Mouse (Mus musculus) brain, embryonic 14.5 days (tissue): ENCODE measurements around the gene Bnip1. TPM values are rescaled to one million over a fixed set of nuclear protein-coding genes. Genes with fewer than 3 reads are reported as not detected.

ENCODE experiments used
- DNase-seq: peaks from one replicate; pipeline ENCODE4 v3.0.0-alpha.2; 2011; ENCODE audit warnings: low read depth
- CTCF ChIP-seq: fragments of 200-500 bp; IDR thresholded peaks from 2 replicates; pipeline ENCODE4 v1.5.1; 2012; ENCODE audit warnings: inconsistent platforms, mild to moderate bottlenecking, moderate library complexity, borderline replicate concordance; ENCODE audit not compliant: insufficient read depth, insufficient read length; ENCODE audit errors: extremely low read depth
- POLR2A ChIP-seq: fragments of 200-500 bp; IDR thresholded peaks from 2 replicates; pipeline ENCODE4 v1.6.1; 2012; ENCODE audit warnings: mild to moderate bottlenecking, inconsistent platforms, borderline replicate concordance; ENCODE audit not compliant: poor library complexity, insufficient read depth, insufficient read length, severe bottlenecking; ENCODE audit errors: extremely low read depth
- polyA plus RNA-seq: library from polyadenylated mRNA; depleted of rRNA; stranded (reverse); fragments of >200 nt; gene quantifications from 2 replicates; pipeline ENCODE4 v1.2.3, GENCODE M21; 2012

Bnip1 gene
- polyA plus RNA-seq, 1 experiment = 45.2 TPM

DNA sequence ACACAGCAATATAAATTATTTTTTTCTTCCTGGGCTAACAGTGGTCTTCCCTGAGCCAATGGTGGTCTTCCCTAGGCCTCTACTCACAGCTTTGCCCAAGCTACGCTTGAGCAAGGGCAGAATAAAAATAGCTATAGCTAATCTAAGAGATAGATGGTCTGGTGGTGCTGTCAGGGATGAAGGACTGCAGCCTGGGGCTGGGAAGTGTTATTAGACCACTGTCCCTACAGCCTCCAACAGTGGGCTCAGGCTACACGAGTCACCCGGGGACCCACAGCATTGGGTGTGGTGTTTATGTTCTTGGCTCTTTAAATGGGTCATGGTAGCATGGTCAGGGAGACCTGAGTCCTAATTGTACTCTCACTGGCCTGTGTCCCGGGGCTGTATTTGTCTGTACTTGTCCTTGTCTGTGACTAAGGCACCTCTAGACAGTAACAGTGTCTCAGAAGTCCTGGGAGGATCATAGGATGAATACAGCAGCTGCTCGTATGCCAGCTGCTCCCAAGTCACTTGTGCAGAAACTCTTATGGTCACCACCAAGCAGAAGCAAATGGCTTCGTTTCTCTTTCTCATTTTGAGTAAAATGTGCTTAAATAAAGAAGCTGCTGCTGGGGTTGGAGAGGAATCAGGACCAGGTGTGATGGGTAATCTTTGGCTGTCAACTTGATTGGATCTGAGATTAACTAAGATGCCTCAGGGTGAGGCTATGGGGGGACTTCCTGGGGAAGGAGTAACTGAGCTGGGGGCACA is 16.7 kb downstream of the Bnip1 start:
- no peak for DNase-seq
- TF ChIP-seq POLR2A (no peak), CTCF (no peak)

DNA sequence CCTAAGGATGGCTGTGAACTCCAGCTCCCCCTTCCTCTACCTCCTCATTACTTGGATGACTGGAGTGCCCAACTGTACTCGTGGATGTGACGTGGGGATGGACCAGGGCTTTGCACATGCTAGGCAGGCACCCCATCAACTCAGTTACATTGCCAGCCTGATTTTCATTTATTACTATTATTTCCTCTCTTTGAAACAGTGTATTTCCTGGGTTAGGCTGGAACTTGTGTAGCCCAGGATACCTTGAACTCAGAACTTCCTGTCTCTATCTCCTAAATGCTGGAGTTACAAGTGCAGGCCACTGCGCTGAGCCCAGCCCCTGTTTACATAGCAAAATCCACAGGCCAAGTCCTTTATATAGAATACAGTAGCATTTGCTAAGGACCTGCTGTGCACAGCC is 22.0 kb downstream of the Bnip1 start:
- no peak for DNase-seq
- TF ChIP-seq CTCF = no peak

DNA sequence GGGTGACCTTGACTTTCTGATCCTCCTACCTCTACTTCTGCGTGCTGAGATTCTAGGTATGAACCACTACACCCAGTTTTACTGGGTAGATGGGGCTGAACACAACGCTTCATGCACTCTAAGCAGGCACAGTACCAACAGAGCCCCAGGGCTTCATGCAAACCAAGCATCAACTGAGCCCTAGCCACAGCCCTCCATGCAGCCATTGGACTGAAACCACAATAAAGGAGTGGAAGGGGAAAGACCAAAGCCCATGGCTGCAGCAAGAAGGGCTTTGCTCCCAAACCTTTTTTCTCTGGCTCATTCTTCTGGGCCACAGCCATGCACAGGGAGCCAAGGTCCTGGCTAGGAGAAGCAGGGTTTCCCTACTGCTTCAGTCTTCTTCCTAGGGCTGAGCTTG is 31.7 kb downstream of the Bnip1 start:
- DNase-seq = no peak
- TF ChIP-seq POLR2A = no peak
- TF ChIP-seq CTCF = no peak

DNA sequence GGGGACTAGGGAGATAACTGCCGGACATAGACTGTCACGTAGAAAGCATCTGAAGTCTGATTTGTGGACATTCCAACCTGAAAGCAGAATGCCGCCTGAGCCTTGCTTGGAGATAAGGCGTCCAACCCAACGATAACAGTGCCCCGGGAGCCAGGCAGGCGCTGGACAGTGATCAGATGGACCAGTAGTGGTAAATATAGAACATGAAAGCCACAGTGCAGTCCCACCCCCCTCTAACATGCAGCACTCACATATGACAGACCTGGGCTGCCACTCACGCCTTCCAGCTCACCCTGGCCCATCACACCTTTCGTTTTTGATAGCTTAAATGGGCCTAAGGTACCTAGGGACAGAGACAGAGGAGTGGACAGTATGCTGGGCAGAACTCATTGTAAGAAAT is 32.6 kb downstream of the Bnip1 start:
- TF ChIP-seq POLR2A = no peak
- TF ChIP-seq CTCF = no peak
- DNase-seq = no peak

DNA sequence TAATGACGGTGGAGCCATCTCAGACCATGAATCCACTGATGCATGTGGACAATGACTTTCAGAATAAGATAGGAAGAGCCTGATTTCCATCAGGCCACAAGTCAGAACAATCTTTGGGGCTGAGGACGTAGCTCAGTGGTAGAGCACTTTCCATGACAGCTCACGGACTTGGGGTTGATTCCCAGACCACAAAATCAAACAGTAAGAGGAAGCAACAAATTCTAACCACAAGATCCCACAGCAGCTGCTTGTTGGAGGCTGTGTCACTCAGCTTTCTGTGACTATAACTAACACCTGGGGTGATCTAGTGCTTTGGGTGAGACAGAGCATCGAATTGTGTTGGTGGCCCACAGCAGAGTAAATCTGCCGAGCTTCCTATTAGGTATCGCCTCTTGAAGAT is 35.9 kb downstream of the Bnip1 start:
- DNase-seq = no peak
- TF ChIP-seq POLR2A = no peak
- TF ChIP-seq CTCF = no peak

DNA sequence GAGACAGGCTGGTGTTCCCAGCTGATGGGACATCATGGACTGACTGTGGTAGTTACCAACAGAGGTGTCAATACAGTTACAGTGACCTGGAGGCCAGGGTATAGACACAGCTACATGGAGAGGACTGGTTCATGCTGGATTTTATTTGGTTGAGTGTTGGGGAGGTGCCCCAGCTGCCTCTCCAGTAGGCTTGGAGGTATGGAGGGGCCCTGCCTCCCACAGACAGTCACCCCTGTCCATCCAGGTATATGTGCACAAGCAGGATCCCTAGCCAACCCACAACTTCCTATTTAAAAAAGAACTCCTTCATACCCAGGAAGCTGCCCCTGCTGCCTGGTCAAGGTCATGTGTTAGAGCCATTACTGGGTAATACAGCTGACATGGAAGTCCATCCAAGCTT is 36.9 kb downstream of the Bnip1 start:
- TF ChIP-seq POLR2A (no peak), CTCF (no peak)
- DNase-seq = no peak

DNA sequence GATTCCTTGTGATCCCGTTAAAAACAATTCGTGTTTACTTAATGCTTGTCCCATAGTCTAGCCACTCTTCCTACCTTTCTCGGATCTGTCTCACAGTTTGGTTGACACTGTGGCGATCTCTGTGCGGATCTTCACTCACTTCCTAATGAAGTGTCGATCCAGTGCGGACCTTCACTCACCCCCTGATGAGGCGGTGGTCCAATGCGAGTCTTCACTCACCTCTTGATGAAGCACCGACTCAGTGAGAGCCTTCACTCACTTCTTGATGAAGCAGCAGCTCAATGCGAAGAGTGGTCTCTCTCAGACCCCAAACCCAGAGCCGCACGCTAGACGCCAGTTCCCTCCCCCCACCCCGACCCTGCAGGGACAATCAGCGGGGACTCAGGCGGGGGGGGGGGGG is 45.3 kb downstream of the Bnip1 start:
- DNase-seq = no peak
- TF ChIP-seq CTCF (no peak), POLR2A (no peak)

GRCm38 (mm10) chr17:26833806-26834205 is 52.9 kb downstream of the Bnip1 start:
- no peak for DNase-seq
- no peak for TF ChIP-seq POLR2A

DNA sequence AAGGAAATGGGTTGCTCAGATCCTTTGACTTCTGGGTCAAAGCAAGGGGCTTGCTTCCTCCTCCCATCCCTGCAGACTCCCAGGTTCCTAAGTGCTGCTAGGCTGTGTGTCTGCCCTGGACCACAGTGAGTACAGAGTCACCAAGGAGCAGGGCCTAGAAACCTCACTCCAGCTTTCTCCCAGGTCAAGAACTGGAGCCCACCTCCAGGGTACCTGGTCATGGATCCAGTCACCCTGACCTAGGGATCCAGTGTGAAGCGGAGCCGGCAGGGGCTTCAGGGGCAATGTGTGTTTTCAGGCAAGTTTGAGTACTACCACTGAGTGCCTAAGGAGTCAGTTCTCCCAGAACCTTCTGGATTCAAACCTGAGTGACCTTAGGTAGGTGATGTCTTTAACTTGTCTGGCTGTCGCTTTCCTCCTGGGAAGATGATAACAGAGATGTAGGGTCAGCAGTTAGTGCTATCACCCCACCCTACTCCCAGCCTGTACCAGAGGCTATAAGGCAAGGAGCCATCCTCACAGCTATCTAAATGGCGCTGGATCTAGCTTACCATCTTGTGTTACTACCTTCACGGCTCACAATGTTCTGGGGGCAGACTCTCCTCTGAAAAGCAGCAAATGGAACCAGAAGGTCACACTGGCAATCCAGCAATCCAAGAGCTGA is 53.6 kb downstream of the Bnip1 start:
- TF ChIP-seq POLR2A (no peak), CTCF (no peak)
- DNase-seq = no peak

GRCm38 (mm10) chr17:26834966-26835755 is 54.3 kb downstream of the Bnip1 start:
- DNase-seq = no peak
- TF ChIP-seq POLR2A = no peak
- TF ChIP-seq CTCF = no peak

DNA sequence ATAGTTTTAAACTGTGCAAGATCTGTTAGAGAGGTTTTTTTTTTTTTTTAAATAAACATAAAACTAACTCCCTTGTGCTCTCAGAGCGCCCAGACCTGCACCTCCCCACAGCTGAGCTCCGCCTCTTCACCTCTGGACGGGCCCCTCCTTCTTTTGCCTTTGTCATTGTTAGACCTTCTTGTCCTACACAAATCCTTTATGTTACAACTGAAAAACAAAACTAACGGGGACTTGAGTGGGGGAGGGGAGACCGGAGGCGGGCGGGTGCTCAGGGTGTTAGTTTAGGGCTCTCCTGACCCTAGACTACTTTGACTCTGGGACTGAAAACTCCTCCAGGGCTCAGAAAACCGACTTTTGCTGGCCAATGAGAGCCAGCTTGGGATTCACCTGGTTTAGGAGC is 55.1 kb downstream of the Bnip1 start:
- DNase-seq = no peak
- TF ChIP-seq POLR2A (no peak), CTCF (no peak)

DNA sequence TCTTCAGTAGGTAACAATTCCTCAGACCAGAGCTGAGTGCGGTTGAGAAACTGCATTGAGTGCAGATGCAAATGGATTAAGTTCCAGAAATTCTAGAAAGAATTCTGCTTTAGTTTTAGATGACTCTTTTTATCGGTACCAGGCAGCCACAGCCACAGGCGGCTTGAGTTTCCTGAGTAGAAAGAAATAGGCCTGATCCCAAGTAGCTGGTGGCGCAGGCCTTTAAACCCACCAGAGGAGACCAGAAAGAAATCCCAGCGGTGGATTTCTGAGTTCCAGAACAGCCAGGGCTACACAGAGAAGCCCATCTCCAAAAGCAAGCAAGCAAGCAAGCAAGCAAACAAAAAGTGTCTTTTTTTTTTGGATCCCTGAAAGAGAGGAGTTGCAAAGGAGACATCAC is 55.5 kb downstream of the Bnip1 start:
- no peak for TF ChIP-seq POLR2A
- no peak for TF ChIP-seq CTCF
- DNase-seq = no peak
